Mouse (Mus musculus): ENCODE results near the gene L3mbtl3.
A peak's percentile ranks its signal among the peaks of the same experiment; 100 is the strongest.

Gene L3mbtl3

GRCm38 (mm10) chr10:26375790-26376545 is at the start of gene L3mbtl3:
Gene L3mbtl3, minus strand, starts transcription at chr10:26375971.
- peak; percentile 89 to 90 for DNase-seq (ENCODE audit: low spot score in 2 of 2)

GRCm38 (mm10) chr10:26421168-26421567 is 45.4 kb upstream of the L3mbtl3 start:
- no peak for DNase-seq (ENCODE audit: low spot score in 2 of 2)

DNA sequence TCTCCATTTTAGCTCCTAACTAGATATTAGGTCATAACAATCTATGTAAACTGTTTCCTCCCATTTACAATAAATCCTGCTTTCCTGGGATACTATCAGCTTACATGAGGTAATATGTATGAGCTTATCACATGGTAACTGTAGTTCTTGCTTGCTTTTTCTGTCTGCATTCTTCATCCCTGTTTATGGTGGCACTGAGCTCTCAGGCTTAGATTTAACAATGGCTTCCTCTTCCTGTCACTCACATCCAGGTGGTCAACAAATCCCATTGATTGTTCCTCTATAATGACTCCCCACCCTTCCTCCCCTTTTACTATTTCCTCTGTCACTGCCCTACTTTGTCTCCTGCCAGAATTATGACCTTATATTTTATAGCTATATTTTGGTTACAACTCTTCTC is 12.9 kb upstream of the L3mbtl3 start:
- no peak for DNase-seq (ENCODE audit: low spot score in 2 of 2)

DNA sequence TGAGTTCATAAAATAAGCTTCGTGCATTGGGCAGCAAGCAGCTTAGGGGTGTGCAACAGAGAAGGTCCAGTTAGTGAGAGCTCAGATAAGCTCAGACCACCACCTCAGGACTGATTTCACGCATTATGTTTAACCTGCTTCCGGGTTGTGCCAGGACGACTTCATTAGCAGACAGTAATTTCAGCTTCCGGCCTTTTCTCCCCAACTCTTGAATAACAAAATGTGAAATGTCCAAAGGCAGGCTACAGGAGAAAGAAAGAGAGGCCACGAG is 1.5 kb upstream of the L3mbtl3 start:
- DNase-seq (ENCODE audit: low spot score in 2 of 2): no peak

DNA sequence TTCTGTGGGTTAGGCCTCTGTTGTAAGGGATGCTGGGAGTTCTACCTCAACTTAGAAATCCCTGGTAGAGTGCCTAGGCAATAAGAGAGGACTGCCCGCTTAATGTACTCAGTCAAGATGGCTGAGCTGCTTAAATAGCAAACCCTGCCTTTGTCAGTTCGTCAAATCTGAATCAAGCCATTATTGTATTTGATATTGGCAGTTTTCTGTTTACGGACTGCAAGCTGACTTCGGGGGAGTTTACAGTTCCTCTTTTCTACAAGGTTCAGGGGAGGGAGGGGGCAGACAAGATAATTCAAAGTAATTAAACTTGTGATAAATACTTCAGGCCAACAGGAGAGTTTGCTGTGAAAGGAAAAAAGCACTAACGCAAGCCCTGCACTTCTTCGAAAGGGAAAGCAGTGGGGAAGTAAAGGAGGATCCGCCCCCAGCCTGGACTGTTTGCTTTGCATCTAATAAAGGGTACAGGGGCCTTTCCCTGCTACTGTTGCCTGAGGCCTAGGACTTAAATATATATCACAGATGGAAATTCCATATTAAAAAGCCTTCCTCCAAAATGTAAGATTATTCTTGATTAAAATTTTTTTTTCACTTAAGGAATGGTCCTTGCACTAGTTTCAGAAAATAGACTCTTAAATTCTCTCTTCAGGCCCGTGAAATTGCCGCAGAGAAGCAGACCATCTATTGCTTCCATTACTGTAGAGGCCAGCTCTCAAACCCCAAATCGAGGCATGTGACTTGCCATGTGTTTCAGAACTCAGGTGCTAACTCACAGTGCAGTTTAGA is 968 bp upstream of the L3mbtl3 start:
- DNase-seq (ENCODE audit: low spot score in 2 of 2): peak; percentile 16 to 25

DNA sequence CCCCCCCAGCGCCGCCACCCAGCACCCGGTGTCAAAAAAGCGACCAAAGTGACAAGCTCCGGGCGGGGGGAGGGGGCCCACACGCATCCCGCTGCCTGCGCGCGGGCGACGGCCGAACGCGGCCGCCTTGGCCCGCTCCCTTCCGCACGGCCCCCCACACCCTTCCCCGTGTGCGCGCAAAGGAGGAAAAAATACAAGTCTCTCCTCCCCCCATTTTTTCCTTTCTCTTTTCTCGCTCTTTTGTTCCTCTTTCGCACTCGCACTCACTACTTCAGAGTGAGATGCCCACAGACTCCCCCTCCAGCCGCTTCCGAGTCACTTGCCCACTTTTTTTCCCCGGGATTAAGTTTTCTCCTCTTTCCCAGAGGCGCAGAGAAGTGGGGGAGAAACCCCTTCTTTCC is 420 bp downstream of the L3mbtl3 start:
- peak; percentile 50 to 51 for DNase-seq (ENCODE audit: low spot score in 2 of 2)

DNA sequence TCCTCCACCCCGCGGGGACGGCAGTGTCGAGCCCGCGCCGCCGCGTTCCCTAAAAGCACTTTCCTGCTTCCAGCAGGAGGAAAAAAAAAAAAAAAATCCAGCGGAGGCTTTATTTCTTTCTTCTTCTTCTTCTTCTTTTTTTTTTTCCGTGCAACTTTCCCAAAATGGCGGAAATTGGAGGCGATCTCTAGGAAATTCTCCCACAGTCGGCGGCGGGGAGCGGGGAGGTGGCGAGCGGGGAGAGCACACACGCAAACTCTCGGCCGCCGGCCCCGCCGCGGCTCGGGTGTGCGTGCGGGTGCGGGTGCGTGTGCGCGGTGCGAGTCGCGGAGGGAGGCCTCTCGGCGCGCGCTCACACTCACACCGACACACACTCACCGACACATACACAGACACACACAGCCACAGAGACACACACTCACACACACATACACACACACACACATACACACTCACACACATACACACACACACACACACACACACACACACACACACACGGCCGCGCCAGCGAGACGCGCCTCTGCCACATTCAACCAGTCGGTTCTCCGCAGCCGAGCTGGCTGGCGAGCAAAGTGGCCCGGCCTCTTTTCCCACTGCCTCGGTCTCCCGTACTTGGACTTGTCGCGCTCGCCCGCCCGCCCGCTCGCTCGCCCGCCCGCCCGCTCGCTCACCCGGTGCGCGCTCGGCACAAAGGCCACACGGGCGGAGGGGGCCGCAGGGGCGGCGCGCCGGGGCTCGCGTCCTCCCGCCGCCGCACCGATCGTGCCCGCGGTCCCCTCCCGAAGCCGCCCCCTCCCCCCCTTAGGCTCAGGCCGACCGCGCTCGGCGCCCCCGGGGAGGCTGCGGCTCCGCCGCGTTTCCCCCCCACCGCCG is 1.1 kb downstream of the L3mbtl3 start:
- peak; percentile 45 to 53 for DNase-seq (ENCODE audit: low spot score in 2 of 2)

DNA sequence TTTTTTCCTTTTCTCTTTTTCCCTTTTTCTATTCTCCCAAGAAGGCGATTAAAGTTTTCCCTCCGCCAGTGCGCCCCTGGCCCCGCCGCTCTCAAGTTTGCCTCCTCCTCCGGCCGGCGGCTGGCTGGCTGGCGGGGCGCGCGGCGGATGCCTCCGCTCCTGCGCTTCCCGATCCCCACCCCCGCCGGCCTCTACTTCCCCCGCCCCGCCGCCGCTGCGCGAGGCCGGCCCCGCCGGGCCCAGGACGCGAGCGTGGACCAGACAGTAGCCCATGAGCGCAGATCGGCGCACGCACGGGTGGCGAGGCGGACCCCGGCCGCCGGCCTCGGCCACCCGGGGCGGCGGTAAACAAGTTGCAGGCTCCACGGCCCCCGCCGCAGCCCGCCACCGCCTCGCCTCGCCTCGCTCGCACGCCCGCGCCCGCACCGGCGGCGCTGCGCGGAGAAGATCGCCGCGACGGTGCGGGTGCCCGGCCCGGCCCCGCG is 1.8 kb downstream of the L3mbtl3 start:
- DNase-seq (ENCODE audit: low spot score in 2 of 2): peak; percentile 59 to 62

GRCm38 (mm10) chr10:26372940-26373931 is 2.5 kb downstream of the L3mbtl3 start:
- DNase-seq (ENCODE audit: low spot score in 2 of 2): peak; percentile 86 to 88

- DNase-seq (ENCODE audit: low spot score in 2 of 2): no peak
Measured at GRCm38 (mm10) chr10:26371416-26371815, 4.4 kb downstream of the L3mbtl3 start.

DNA sequence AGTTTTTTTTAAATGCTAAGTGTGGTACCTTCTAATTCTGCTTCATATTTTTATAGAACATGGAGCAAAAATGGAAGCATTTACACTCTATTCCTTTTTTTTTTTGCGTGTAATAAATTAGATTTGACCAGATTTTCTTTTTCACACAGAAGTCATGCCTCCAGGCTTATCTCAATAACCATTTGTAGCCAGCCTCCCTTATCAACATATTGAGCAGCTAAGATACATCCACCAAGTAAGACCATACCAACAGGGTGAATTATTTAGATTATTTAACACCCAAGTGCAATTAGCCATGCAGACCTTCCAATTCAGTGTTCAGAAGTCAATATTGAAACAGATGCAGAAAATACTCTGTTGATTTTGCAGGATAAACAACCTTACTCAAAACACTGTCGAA is 10.8 kb downstream of the L3mbtl3 start:
- DNase-seq (ENCODE audit: low spot score in 2 of 2): no peak

- peak; percentile 51 to 58 for DNase-seq (ENCODE audit: low spot score in 2 of 2)
Measured at GRCm38 (mm10) chr10:26364326-26364856, 11.4 kb downstream of the L3mbtl3 start.

DNA sequence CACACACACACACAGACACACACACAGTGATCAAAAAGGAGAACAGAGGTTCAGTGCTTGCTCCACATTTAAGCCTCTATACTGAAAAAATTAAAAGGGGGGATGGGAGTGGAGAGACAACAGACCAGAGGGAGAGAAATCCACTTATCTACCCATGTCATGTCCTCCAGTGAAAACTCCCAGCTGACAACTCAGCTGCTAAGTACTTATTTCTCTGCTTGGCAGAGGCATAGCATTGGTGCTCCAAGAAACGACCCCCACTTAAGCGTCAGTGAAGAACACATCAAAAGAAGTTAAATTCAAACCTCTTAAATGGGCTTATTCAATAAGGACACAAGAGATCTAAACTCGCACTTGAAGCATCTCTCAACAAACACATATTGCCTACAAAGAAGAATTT is 12.2 kb downstream of the L3mbtl3 start:
- DNase-seq (ENCODE audit: low spot score in 2 of 2): no peak

- DNase-seq (ENCODE audit: low spot score in 2 of 2): no peak
Measured at GRCm38 (mm10) chr10:26358798-26359197, 17.0 kb downstream of the L3mbtl3 start.

- DNase-seq (ENCODE audit: low spot score in 2 of 2): no peak
Measured at GRCm38 (mm10) chr10:26358231-26358630, 17.5 kb downstream of the L3mbtl3 start.

DNA sequence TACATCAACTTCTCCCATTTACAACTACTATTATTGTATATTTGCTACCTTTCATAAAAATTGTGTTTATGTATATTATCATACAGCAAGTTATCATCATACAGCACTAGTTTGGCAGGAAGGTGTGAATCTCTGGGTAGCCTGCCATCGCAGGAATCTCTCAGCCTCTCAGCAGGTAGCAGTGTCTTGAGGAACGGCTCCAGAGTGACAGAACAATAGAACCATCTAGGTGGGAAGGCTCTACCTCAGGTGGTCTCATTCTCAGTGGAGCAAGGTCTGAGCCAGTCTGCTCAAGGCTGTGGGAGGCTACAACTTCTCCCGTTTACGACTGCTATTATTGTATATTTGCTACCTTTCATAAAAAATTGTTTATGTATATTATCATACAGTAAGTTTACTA is 22.0 kb downstream of the L3mbtl3 start:
- DNase-seq (ENCODE audit: low spot score in 2 of 2): no peak

DNA sequence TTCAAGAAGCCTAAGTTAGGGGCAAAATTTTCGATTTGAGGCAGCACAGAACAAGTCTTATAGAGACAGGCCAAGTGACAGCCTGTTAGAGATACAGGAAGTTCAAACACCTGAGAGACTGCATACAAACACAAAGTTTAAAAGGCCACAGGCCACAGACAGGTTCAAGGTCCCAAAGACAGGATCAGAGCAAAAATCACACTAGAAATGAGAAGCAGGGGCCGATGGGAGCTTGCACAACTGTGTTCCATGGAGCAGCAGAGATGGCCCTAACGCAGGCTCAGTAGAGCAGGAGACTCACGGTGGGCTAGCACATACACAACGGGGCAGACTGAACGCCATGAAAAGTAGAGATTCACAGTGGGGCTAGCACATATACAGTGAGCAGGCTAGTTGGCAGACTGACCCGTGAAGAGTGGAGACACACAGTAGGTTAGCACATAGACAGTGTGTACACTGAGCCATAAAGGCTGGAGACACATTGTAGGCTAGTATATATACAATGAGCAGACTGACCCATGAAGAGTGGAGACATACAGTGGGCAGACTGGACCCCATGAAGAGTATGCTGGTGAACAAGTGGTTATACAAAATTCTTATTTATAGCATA is 24.5 kb downstream of the L3mbtl3 start:
- DNase-seq (ENCODE audit: low spot score in 2 of 2): no peak

DNA sequence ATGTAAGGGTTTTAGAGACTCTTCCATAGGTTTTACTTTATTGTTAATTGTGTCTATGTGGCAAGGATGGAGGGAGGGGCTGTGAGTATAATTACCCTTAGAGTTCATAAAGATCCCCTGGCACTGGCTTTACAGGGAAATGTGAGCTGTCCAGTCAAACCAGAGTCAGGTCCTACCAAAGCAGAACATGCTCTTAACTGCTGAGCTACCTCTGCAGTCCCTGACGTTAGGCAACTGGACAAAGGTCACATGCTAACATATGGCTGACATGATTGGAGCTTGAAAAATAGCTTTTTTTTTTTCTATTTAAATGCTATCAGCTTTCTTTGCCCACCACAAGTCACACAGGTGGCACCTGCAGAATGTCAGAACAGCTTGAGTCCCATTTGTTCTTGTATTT is 25.6 kb downstream of the L3mbtl3 start:
- no peak for DNase-seq (ENCODE audit: low spot score in 2 of 2)

DNA sequence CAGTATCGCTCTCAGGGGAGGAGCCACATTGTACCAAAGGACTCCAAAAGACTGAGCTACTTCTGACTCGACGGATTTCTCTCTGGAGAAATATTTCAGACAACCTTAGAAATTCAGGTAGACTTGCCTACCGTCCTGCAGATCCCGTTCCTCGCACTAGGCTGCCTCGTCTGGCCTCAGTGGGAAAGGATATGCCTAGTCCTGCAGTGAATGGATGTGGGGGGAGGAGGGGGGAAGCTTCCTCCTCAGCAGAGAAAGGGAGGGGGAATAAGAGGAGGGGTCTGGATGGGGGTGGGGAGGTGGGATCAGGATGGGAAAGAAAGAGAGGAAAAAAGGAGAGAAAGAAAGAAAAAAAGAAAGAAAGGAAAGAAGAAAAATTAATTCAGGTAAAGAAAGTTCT is 28.2 kb downstream of the L3mbtl3 start:
- no peak for DNase-seq (ENCODE audit: low spot score in 2 of 2)

GRCm38 (mm10) chr10:26345879-26346278 is 29.9 kb downstream of the L3mbtl3 start:
- no peak for DNase-seq (ENCODE audit: low spot score in 2 of 2)

Data from spleen, postnatal 36 days (tissue).